Mouse (Mus musculus): ENCODE data around the gene Mfap1b.
"Not testable (repeated sequence)": the region's sequence is repeated elsewhere in the genome, so short reads cannot be mapped to it uniquely, and the experiment has no call there.

- not testable (repeated sequence) for TF ChIP-seq POLR2A (IDR thresholded peaks at IDR 0.05; ENCODE audit: control insufficient read depth, low read depth, low read length); CTCF (IDR thresholded peaks at IDR 0.05; ENCODE audit: control insufficient read depth, insufficient read depth, insufficient replicate concordance, low read depth, low read length)
These were observed 4.9 kb downstream of the Mfap1b start for GRCm38 (mm10) chr2:121468982-121469381.

Measured in testis, adult 2 months (tissue).